Mouse (Mus musculus) granulocyte monocyte progenitor cell, adult 5-6 weeks (primary cell): ENCODE measurements around the gene Mvb12b. TPM values are rescaled to one million over a fixed set of nuclear protein-coding genes. Genes with fewer than 3 reads are reported as not detected.

Source experiments
- ATAC-seq: replicated peaks from 2 replicates; pipeline ENCODE4 v1.8.0; 2016; ENCODE audit warnings: mild to moderate bottlenecking, moderate TSS enrichment, inconsistent platforms; ENCODE audit not compliant: poor library complexity, severe bottlenecking
- total RNA-seq, 2 experiments: library from RNA; stranded (forward) in 1 of 2; stranded (reverse) in 1 of 2; fragments of 200-712, 200-1000 nt in 1 of 2; fragments of >200 nt in 1 of 2; fragmentation: Nextera tagmentation in 1 of 2; gene quantifications; 2 replicates each; pipeline ENCODE4 v1.2.3; 2014 to 2017

The Mvb12b gene
- total RNA-seq, 2 experiments from 2014 or later, result 16.6 to 46.2 TPM

DNA sequence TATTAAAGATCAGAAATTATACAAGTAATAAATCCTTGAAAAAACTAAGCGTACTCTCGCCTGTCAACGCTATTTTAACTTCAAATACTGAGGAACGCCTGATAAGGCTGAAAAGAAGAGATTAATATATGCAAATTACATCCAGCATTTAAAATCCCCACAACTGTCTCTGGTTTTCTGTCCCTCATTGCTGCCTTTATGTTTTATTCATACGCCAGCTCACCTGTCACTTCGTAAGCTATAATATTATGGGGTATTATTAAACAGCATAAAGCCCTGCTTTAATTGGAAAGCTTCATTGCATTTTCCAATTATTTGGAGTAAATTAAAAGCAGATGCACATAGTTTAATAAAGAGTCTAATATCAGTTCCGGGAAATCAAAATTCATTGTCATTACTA, 98.9 kb downstream of the Mvb12b start:
- ATAC-seq, result no peak

DNA sequence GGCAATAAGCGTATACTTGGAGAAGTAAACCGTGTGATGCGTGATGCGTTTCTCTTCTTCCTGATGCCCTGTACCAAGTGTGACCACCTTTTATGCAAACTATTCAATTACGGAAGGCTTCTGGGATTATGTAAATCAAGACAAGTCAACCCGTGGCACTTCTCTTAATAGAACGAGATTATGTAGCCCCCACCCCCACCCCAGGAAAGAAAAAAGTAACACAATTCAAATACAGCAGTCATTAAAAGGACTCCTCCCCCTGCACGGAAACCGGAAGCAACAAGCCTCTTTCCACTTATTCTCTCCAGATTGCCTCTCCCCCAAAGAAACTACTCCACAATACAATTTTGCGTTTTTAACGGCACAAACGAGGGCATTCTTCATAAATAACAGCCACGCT, 99.6 kb downstream of the Mvb12b start:
- no peak for ATAC-seq

DNA sequence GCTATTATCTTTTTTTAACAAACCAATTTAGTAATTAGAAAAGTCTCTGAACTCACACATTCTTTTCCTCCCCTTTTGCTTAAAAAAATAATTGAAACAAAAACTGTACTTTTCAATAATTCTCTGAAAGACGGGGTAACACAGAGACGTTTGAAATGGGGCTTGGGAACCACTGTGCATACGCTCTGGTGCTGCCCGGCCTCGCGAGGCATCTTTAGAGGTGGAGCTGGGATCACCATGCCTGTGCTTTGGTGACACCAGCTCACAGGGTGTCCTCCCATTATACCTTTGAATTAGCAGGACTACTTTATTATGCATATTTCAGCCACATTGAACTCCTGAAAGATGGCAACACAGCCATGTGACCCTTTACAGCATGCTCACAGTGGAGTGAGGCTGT, 101.7 kb downstream of the Mvb12b start:
- no peak for ATAC-seq

DNA sequence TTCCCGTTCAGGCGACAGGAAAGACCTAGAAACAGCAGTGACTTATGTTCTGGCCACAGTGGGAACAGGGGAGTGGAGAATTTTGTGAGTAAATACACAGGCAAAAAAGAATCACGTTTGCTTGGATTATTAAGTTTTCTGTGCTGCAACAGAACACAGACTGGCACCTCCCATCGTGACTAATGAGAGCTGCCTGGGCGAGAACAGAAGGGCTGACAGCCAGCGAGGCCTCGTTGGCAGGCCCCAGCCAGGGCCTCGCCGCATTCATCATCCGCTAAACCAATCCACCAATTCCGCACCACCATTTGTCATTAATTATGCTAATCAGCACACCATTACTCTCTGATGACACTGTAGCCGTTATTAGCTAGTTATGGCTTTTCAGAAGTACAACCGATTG, 102.2 kb downstream of the Mvb12b start:
- ATAC-seq, result no peak

DNA sequence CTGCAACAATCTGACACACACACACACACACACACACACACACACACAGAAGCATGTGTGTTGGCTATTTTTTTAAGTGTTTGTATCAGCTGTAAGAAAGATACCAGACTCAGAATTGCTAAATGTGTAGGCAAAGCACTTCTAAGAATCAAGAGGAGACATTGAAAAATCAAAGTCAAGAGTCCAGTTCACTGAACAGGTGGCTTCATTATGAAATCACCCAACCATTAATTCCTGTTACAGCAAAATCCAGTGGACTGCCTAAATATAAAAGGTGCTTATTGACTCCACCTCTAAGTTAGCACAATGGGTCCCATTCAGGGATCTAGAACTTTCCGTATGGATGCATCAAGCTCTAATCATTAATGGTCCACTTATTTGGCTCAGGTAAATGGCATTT, 103.0 kb downstream of the Mvb12b start:
- no peak for ATAC-seq

DNA sequence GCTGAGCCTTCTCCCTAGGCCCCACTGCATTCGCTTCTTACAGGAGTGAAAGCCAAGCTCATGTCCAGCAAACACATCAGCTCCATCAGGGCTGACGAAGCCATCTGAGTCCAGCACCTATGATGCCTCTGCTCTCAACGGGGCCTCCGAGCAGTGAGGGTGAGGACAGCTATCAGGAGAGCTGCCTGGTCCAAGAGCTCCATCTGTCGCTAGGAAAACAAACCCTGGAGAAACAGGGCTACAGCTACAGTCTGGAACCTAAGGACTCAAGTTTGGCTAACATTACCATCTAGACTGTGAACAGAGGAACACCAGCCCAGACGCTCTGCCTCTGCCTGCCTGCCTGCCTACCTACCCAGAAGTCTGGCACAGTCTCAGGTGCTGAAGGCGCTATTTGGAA, 104.3 kb downstream of the Mvb12b start:
- ATAC-seq, result no peak

DNA sequence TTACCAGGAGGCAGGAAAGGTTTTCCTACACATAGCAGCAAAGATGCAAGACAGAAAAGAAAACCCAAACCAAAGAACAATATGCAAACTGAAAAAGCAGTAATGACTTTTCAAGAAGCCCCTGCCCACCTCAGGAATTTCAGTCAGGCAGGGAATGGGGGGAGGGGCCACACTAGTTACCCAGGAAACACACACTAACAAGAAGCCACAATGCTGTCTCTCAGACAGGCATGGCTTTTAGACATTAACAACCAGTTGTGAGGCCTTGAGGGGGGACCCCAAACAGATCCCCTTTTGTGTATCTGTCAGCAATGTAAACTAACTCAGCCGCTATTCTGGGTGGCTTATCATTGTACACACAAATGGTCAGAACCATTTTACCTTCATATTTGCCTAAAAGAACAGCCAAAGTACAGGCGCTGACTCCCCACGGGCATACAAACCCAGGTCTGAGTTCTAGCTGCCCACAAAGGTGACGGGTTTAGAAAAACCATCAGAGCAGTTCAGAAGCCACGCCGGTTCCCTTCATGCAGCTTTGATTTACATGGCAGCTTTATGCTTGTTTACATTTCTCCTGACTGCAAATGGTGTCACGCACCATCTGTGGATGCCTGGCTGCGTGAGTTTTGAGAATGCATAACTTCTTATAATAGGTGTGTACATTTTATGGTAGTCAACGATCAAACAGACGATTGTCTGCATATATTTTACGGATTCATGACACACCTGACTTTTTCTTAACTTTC, 105.9 kb downstream of the Mvb12b start:
- ATAC-seq, result no peak

DNA sequence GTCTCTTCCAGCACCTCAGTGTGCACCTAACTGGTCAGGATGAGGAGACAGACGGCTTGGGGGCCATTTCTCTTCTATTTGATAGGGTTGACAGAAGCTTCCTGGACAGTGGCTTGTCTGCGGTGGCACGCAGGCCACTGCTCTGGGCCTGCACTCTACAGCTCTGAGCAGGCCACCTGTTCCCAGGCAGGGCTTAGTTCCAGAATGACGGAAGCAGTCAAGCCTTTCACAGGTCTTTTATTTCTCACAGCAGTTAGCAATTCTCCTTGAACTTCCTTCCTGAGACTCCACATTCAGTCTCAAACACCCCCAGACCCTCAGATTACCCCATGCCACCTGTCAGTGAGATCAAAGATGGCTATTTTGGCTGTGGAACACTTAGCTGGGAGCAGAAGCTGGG, 109.3 kb downstream of the Mvb12b start:
- no peak for ATAC-seq

DNA sequence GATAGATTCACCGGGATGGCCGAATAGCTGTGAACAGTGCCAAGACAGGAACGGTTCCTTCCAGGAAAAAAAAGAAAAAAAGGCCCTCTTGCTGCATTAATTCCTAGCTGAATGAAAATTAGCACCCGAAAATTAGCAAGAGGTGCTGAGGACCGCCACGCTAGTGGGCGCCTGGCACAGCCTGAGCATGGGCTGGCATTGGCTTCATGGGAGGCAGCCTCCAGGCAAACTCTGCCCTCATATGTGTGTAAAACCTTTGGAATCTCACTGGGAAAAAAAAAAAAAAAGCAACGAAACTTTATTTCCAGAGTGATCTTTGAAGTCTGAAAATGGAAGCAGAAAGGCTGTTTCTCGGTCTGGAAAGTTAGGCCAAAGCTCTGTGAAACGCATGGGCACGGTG, 110.7 kb downstream of the Mvb12b start:
- no peak for ATAC-seq

DNA sequence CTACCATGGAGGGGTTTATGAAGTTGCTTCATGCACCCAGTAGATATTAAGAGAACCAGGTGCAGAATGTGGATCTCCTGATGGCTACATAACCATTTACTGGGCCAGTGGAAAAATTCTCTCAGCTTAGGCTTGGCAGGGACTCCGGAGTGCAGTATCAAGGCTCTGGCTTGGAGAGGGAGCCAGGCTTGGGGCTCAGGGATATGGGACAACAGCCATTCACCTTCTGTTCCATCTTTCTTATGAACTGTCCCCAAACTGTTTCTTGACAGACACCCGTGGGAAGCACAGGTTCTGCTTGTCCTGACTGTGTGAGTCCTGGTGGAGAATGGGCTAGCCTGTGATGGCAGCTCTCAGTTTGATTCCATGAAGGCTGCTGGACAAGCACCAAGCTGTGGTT, 112.9 kb downstream of the Mvb12b start:
- ATAC-seq, result no peak

DNA sequence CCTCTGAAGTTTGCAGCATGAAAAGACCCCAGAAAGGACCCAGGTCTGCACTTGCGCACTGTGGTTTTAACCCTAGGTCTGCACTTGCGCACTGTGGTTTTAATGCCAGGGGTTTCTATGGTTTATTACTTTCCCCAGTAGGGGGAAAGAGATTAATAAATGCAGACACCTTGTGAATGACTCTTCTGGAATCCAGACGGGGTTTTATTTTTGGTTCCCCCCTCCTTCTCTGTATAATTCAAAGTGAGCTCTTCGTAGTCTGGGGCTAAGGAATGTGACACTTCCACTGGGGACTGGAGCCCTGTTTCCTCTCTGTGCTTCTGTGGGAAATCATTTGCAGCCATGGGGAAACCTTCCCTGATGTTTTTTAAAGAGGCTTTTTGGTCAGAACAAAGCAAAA, 113.6 kb downstream of the Mvb12b start:
- ATAC-seq, result no peak

DNA sequence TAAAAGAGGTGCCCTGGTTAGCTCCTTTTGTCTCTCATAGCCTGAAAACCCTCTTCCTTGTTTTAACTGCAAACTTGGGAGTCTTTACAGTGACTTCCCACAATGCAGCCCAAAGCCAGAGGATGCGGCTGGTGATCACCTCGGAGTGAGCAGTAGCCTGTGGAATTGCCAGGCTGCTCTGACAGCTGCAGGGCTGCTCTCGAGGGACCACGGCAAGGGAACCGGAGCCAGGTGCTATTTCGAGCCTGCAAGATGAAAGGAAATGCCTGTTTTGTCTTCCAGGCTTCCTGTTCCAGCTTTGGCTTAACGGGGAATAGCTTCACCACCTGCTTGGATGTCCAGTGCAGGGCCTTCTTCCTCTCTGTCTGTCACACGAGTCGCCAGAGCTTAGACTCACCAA, 115.3 kb downstream of the Mvb12b start:
- ATAC-seq, result no peak

DNA sequence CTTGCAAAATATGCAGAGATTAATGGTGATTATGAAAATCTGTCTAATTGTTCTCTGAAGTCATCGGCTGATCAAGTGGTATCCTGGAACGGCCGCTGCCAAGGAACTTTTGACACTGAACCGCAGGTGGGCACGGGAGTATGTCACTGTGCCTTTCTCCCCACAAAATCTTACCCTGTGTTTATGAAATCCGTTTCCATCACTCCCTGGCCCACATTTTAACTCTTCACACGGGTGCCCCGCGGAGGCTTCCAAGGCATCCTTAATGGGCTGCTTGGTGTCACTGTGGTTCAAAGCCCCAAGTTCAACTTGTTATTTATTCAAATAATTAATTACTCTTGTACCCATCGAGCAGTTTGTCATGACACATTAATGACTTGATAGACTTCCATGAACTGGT, 116.4 kb downstream of the Mvb12b start:
- ATAC-seq, result no peak

DNA sequence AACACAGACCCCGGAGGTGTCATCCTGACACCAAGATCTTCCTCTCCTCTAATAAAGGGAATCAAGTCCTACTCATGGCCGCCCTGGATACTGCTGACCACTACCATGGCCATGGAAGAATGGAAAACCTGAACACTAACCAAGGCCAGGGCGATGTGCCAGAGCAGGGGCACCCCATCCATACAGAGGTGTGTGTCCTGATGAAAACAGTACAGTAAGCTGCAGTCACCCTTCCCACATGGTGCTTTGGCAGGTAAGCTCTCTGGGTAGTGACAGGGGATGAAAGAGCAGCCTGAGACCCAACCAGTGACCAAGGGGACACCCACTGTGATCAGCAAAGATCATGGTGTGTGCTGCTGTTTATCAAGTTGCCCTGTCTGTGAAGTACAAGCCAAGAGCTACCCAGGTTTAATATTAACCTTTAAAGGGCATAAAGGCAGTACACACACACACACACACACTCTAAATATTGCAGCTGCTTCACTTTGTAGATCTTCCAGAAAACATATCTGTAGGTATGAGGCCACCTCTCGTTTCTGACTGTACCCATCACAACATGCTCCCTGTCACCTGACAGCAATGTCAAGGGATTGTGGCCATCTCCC, 117.1 kb downstream of the Mvb12b start:
- ATAC-seq, result no peak

DNA sequence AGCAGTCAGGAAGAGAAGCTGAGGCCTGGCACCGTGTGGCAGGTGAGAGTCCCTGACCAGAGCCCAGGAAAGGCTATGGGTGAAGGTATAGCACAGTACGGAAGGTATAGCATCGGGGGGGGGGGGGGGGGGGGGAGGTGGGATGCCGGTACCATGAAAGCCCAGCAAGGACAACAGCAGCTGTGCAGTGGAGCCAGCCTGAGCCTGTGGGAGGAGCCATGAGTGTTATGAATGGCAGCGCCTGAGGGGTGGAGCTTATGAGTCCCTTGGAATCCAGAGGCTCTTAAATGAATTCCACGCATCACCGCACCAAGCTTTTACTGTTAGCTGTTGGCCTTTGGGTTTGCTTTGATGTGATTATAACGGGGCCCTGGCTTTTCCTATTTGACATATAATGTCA, 123.3 kb downstream of the Mvb12b start:
- ATAC-seq, result no peak

DNA sequence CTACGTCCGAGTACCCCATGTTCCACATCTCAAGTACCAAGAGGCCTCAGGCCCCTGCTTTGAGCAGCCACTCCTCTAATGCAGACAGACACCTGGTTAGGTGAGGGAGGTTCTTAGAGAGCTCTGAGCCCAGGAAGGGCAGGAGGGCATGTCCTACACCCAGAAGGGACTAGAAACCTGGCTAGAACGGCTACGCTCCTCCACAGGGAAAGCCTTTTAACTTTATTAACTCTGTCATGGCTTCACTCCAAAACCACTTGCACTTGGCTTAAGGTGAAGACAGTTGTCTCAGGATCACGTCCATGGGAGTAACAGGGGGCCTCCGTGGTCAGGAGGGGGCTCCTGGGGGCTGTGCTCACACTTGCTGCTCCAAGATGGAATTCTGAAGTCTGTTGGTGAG, 125.5 kb downstream of the Mvb12b start:
- no peak for ATAC-seq

DNA sequence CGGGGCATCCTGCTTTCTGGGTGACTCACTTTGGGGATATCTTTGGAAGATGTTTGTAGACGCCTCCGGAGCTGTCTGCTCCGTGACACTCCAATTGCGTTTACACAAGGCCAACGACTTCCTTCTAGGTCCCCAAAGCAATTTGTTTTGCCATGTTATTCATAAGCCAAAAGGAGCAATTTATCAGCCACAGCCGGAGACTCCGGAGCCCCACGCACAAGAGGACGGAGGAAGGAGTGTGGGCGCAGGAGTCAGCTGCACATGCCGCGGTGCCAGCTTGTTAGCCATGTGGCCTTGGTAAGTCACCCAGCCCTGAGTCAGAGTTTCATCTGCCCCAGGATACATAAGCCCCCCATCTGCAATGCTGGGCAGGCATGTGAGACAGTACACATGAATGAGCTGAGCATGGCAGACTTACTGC, 127.2 kb downstream of the Mvb12b start:
- ATAC-seq, result no peak

DNA sequence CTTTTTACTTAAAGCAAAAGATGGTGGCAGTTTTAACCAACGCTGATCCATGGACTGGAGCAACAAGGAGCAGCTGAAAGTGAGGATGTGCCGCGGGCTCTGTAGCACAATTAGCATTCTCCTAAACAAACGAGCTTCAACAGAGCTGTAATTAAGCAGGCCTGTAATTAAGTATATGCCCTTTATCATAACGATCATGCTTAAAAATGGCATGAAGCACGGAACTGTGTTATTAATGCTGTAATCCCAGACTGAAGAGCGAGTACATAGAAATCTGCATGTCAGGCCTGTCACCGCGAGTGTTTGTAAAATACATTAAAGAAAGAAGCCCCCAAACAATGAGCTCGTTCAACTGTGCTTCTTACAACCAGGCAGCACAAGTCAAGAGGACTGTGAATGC, 128.3 kb downstream of the Mvb12b start:
- no peak for ATAC-seq

DNA sequence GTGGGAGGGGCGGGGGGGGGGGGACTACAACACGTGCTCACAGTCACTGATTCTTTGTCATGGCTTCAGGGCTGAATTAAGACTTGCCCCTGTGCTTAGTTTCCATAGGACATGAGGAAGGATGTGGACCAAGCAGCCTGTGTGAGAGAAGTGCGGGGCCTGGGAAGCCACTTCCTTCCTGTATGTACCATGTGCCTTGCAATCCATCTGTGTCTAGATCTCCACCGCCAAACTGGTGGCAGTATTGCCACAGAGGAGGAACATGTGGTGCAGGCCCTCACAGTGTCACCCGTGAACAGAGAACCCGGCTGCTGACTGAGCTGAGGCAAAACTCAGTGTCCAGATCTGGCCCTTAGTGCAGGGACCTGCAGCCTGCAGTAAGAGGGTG, 132.1 kb downstream of the Mvb12b start:
- peak; percentile 92 for ATAC-seq

DNA sequence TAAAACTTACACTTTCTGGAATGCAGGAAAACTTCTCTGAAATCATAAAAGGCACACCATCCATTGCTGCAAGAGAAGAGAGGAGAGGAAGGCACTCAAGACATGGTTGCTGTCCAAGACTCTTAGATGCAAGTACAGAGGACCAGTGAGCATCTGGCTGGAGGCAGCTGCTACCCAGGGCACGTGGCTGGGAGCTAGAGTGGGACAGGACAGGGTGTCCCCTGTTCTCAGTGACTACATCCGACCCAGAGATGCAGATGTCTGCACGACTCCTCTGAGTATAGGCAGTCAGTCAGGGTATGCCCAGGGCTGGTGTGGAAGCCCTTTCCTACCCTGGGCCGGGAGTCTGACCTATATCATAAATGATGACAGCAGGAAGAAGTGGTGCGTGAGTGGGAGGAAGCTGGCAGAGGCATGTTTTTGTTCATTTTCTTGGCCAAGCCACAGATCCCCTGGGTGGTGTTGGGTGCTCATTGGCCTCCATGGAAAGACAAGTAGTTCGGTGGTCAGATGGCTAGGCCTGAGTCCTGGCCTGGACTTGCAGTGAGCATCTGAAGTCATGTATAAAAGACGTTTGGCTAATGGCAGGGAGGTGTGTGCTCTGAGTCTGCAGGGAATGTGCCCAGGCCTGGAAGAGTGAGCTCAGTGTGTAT, 132.6 kb downstream of the Mvb12b start:
- ATAC-seq, result peak; percentile 7

DNA sequence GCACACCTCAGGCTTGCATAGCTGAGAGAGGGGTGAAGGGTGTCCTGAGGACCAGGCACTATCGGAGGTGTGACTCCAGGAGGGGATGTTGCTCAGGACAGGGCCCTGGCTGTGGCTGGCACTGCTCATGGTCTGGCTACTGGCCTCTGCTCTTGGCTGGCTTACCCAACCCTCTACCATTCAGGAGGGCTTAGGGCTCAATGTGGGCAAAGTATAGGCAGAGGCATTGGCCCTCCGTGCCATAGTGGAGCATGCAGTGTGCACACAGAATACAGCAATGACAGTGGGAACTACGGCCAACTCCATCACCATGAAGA, 133.5 kb downstream of the Mvb12b start:
- ATAC-seq, result no peak
